Mouse (Mus musculus) testis, adult 2 months (tissue): ENCODE data around the gene Sf3b4.

Source experiments
- CTCF ChIP-seq: fragments of 200-500 bp; IDR thresholded peaks from 2 replicates; pipeline ENCODE4 v1.5.1; 2012; ENCODE audit warnings: low read depth, mild to moderate bottlenecking, inconsistent platforms, low read length, moderate library complexity; ENCODE audit not compliant: control insufficient read depth, insufficient read depth, insufficient replicate concordance
- POLR2A ChIP-seq: fragments of 200-500 bp; IDR thresholded peaks from 2 replicates; pipeline ENCODE4 v1.6.1; 2012; ENCODE audit warnings: low read depth, mild to moderate bottlenecking, inconsistent platforms, low read length, moderate library complexity; ENCODE audit not compliant: control insufficient read depth

- TF ChIP-seq POLR2A = no peak
- no peak for TF ChIP-seq CTCF
Measured at GRCm38 (mm10) chr3:96160222-96160802, 11.8 kb upstream of the Sf3b4 start.
